Mouse (Mus musculus) liver, embryonic 11.5 days (tissue): ENCODE data around the gene Pphln1. TPM values are rescaled to one million over a fixed set of nuclear protein-coding genes. Genes with fewer than 3 reads are reported as not detected.

Experiments
- ATAC-seq: fragments of 200-750 bp; cut with Nextera tagmentation; replicated peaks from 2 replicates; pipeline ENCODE4 v1.8.0; 2017; ENCODE audit warnings: moderate number of reproducible peaks, mild to moderate bottlenecking, moderate TSS enrichment, moderate library complexity; ENCODE audit not compliant: low FRiP score
- DNase-seq: peaks from one replicate; pipeline ENCODE4 v3.0.0-alpha.2; 2017; ENCODE audit warnings: low spot score
- H3K27ac ChIP-seq: fragments of 300-500 bp; sonication (generic); 2 replicates; pipeline ENCODE4 v1.5.1; 2014; ENCODE audit warnings: mild to moderate bottlenecking, low read depth, low read length, control low read depth
- H3K27me3 ChIP-seq: fragments of 300-500 bp; sonication (generic); replicated peaks from 2 replicates; pipeline ENCODE4 v1.6.1; 2014; ENCODE audit warnings: low read length, mixed read lengths; ENCODE audit not compliant: control insufficient read depth, insufficient read depth
- H3K36me3 ChIP-seq: fragments of 300-500 bp; sonication (generic); 2 replicates; pipeline ENCODE4 v1.6.1; 2014; ENCODE audit warnings: mild to moderate bottlenecking, low read length, moderate library complexity, mixed read lengths; ENCODE audit not compliant: control insufficient read depth, insufficient read depth
- H3K4me1 ChIP-seq: fragments of 300-500 bp; sonication (generic); replicated peaks from 2 replicates; pipeline ENCODE4 v1.6.1; 2014; ENCODE audit warnings: low read length, mixed read lengths; ENCODE audit not compliant: control insufficient read depth, insufficient read depth
- H3K4me2 ChIP-seq: fragments of 300-500 bp; sonication (generic); 2 replicates; pipeline ENCODE4 v1.6.1; 2014; ENCODE audit warnings: mild to moderate bottlenecking, control low read depth, moderate library complexity
- H3K4me3 ChIP-seq: fragments of 300-500 bp; sonication (generic); 2 replicates; pipeline ENCODE4 v1.5.1; 2014; ENCODE audit warnings: low read depth, low read length, control low read depth
- H3K9ac ChIP-seq: fragments of 300-500 bp; sonication (generic); 2 replicates; pipeline ENCODE4 v1.6.1; 2014; ENCODE audit warnings: low read depth, low read length, control low read depth
- H3K9me3 ChIP-seq: fragments of 300-500 bp; sonication (generic); 2 replicates; pipeline ENCODE4 v1.6.1; 2016; ENCODE audit warnings: low read length, inconsistent platforms, mixed read lengths; ENCODE audit not compliant: control insufficient read depth
- WGBS: fragments of 180-500 bp; shearing (Covaris S2); extraction: QIAGEN DNeasy Blood & Tissue Kit; methylation state at CpG from one replicate; pipeline ENCODE4 v1.1.7; 2014; 5-methylcytosine and 5-hydroxymethylcytosine counted together
- polyA plus RNA-seq: library from polyadenylated mRNA; unstranded; fragments of >200 nt; fragmentation: Nextera tagmentation; extraction: Ambion mirVana; gene quantifications from 2 replicates; pipeline ENCODE4 v1.2.1, GENCODE M21; 2014

Gene Pphln1
- polyA plus RNA-seq, 1 experiment from 2014 or later = 51.3 TPM

DNA sequence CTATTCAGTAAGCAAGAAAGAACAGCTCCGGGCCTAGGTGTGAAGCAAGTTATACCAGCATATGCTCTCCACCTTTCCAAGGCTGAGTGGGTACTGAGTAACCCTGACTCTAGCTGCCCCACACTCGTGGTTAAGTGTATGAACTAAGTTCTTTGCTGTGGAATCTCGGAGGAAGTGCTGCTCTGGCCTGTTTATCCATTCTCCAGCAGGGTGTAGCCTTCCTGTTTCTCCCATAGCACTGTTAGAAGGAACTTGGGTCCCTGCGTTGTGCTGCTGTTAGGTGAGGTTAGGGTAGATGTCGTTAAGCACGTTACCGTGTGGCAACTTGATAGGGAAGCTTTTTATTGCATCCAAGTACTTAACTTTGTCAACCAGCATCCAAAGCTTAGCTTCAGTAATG lies 96.5 kb downstream of the Pphln1 start:
- WGBS = 76% methylated on average over 7 of the region's 7 CpGs
- Histone ChIP-seq H3K4me3 (no peak overlapping the region), H3K4me1 (no peaks in the 10 kb centered on the region), H3K27me3 (no peaks in the 10 kb centered on the region), H3K9ac (no peak overlapping the region), H3K4me2 (no peak overlapping the region), H3K9me3 (no peaks in the 10 kb centered on the region), H3K27ac (no peak overlapping the region), H3K36me3 (peaks cover 2% of the 10 kb centered on the region)
- no peak for DNase-seq
- no peak for ATAC-seq

GRCm38 (mm10) chr15:93499866-93500265 lies 101.7 kb downstream of the Pphln1 start:
- no peak overlapping the region for H3K4me3 ChIP-seq
- peaks cover 30% of the 10 kb centered on the region for H3K36me3 ChIP-seq
- H3K27ac ChIP-seq = no peak overlapping the region
- ATAC-seq (no peak), DNase-seq (no peak)
- H3K9ac ChIP-seq = no peak overlapping the region
- H3K4me2 ChIP-seq = no peak overlapping the region
- H3K9me3 ChIP-seq = no peaks in the 10 kb centered on the region
- H3K4me1 ChIP-seq = no peaks in the 10 kb centered on the region
- WGBS = 87% methylated on average over 9 of the region's 9 CpGs
- no peaks in the 10 kb centered on the region for H3K27me3 ChIP-seq

- Histone ChIP-seq H3K27ac (no peak overlapping the region), H3K9me3 (no peaks in the 10 kb centered on the region), H3K36me3 (peaks cover 42% of the 10 kb centered on the region), H3K9ac (no peak overlapping the region), H3K4me2 (no peak overlapping the region), H3K4me1 (no peaks in the 10 kb centered on the region), H3K4me3 (no peak overlapping the region), H3K27me3 (no peaks in the 10 kb centered on the region)
- ATAC-seq = no peak
- WGBS = 89% methylated on average over 9 of the region's 9 CpGs
- DNase-seq = peak; percentile 29
Measured at GRCm38 (mm10) chr15:93502703-93503102, 104.6 kb downstream of the Pphln1 start.

DNA sequence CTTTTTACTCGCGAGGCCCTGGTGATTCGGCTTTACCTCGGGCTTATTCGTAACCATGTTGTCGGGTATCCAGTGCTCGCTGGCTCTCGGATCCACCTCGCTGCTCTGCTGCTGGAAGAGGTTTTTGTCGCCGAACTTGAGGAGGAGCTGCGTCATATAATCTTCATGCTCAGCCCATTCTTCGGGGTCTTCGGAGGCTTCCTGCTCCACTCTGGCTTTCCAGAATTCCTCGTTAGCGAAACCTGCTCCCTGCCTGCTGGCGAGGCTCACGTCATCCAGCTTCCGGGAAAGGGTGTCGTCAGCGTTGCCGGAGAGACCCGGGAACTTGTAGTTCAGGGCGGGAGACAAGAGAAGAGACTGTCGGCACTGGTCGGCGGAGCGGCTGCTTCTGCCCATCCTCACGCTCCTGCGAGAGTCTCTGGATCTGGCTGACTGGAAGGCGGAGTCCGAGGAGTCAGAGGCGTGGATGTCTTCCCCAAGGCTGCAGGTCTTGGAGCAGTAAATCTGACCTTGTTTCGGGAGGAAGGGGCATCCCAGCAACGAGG lies 105.1 kb downstream of the Pphln1 start:
- DNase-seq (no peak), ATAC-seq (no peak)
- no peak overlapping the region for H3K4me3 ChIP-seq
- H3K4me1 ChIP-seq = no peaks in the 10 kb centered on the region
- peaks cover 45% of the 10 kb centered on the region for H3K36me3 ChIP-seq
- whole genome bisulfite sequencing = 94% methylated on average over 35 of the region's 35 CpGs
- no peaks in the 10 kb centered on the region for H3K9me3 ChIP-seq
- H3K4me2 ChIP-seq = no peak overlapping the region
- no peaks in the 10 kb centered on the region for H3K27me3 ChIP-seq
- H3K27ac ChIP-seq = no peak overlapping the region
- H3K9ac ChIP-seq = no peak overlapping the region

DNA sequence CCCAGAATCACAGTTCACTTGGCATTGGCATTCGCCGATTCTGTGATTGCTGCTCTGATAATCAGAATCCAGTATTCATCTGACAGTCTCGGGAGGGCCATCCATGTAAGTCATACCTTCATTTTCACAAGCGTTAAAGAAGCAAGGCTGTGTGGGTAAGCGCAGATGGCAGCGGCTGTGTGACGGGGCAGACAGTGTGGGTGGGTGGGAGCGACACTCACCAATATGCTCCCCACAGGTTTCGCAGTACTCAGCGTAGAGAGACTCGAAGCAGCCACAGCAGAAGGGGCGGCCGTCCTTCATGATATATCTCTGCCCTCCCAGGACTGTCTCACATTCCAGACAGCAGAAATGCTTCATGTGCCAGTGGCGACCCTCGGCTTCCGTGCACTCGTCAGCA lies 106.7 kb downstream of the Pphln1 start:
- H3K9ac ChIP-seq = no peak overlapping the region
- ATAC-seq (no peak), DNase-seq (no peak)
- H3K4me2 ChIP-seq = no peak overlapping the region
- H3K4me3 ChIP-seq = no peak overlapping the region
- H3K27ac ChIP-seq = no peak overlapping the region
- no peaks in the 10 kb centered on the region for H3K27me3 ChIP-seq
- WGBS = 90% methylated on average over 17 of the region's 17 CpGs
- H3K9me3 ChIP-seq = no peaks in the 10 kb centered on the region
- H3K36me3 ChIP-seq = peaks cover 50% of the 10 kb centered on the region
- H3K4me1 ChIP-seq = no peaks in the 10 kb centered on the region

GRCm38 (mm10) chr15:93510690-93511336 lies 112.7 kb downstream of the Pphln1 start:
- no peak overlapping the region for H3K9ac ChIP-seq
- H3K4me2 ChIP-seq = no peak overlapping the region
- H3K4me3 ChIP-seq = no peak overlapping the region
- peaks cover 10% of the 10 kb centered on the region for H3K4me1 ChIP-seq
- H3K27ac ChIP-seq = no peak overlapping the region
- H3K27me3 ChIP-seq = no peaks in the 10 kb centered on the region
- ATAC-seq (no peak), DNase-seq (no peak)
- no peaks in the 10 kb centered on the region for H3K9me3 ChIP-seq
- WGBS = 53% methylated on average over 12 of the region's 12 CpGs
- H3K36me3 ChIP-seq = peaks cover 20% of the 10 kb centered on the region

- Histone ChIP-seq H3K9ac (no peak overlapping the region), H3K27me3 (no peaks in the 10 kb centered on the region), H3K4me3 (no peak overlapping the region), H3K9me3 (no peaks in the 10 kb centered on the region), H3K27ac (no peak overlapping the region), H3K4me2 (no peak overlapping the region), H3K4me1 (peaks cover 13% of the 10 kb centered on the region), H3K36me3 (peaks cover 11% of the 10 kb centered on the region)
- WGBS = 48% methylated on average over 9 of the region's 9 CpGs
- DNase-seq (no peak), ATAC-seq (no peak)
Measured at GRCm38 (mm10) chr15:93512437-93512836, 114.3 kb downstream of the Pphln1 start.

GRCm38 (mm10) chr15:93513939-93514341 lies 115.8 kb downstream of the Pphln1 start:
- Histone ChIP-seq H3K9me3 (no peaks in the 10 kb centered on the region), H3K4me2 (peak overlapping the region; percentile 59), H3K27ac (no peak overlapping the region), H3K9ac (peak overlapping the region; percentile 31; the same call in 1 of the 2 replicates), H3K27me3 (no peaks in the 10 kb centered on the region), H3K36me3 (peaks cover 4% of the 10 kb centered on the region; the same call in 1 of the 2 replicates), H3K4me3 (peak overlapping the region; percentile 39), H3K4me1 (peaks cover 21% of the 10 kb centered on the region)
- 4% methylated on average over 10 of the region's 10 CpGs for WGBS
- DNase-seq (no peak), ATAC-seq (no peak)

DNA sequence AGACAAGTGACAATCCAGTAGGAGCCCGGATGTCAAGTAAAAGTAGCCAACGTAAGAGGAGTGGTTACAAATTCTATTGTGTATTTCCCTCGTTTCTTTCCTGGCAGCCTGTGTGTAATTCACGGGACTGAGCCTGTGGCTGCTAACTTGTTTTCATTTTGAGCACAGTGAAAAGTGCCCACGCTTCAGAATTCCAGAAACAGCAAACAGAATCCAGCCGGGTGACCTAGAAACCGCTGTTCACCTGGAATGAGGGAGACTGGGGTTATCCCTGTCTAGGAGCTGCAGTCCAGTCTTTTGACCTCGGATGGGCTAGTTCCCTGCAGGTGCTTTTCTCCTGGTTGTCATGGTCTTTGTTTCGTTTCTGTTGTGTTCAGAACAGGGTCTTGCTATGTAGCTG lies 117.2 kb downstream of the Pphln1 start:
- Histone ChIP-seq H3K4me1 (peaks cover 31% of the 10 kb centered on the region), H3K4me3 (no peak overlapping the region), H3K9ac (no peak overlapping the region), H3K4me2 (no peak overlapping the region), H3K36me3 (no peaks in the 10 kb centered on the region), H3K27me3 (no peaks in the 10 kb centered on the region; the same call in 1 of the 2 replicates), H3K9me3 (no peaks in the 10 kb centered on the region), H3K27ac (no peak overlapping the region)
- ATAC-seq (no peak), DNase-seq (no peak)
- 81% methylated on average over 9 of the region's 9 CpGs for WGBS
